Mouse (Mus musculus) naive thymus-derived CD4-positive, alpha-beta T cell, adult 2 months (primary cell): ENCODE results near the gene Gm26741.

ENCODE experiments used
- DNase-seq: peaks from one replicate; pipeline ENCODE4 v3.0.0-alpha.2; 2011; ENCODE audit warnings: low read depth

The Gm26741 gene

GRCm38 (mm10) chr10:52389438-52389837 is 30.9 kb downstream of the Gm26741 start:
- no peak for DNase-seq

DNA sequence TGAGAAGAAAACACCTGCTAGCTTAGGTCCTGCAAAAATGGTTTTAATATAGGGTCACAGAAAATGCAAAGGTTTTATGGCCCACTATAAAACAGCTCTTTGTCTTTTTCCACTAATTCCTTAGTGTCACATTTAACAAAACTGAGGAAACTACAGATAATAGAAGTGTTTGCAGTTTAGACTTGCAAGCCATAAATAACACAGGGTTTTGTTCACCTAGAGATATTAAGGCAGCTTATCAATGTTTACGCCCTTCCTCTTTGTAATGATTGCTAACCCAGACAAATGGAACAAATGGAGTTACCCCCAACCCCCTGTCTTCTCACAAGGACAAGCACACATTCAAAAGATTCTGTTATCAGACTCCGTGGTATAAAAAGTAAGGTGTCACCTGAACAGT is 32.6 kb downstream of the Gm26741 start:
- DNase-seq, result no peak

- DNase-seq, result no peak
Observed at GRCm38 (mm10) chr10:52396647-52397046, 38.1 kb downstream of the Gm26741 start.

GRCm38 (mm10) chr10:52398715-52399114 is 40.1 kb downstream of the Gm26741 start:
- DNase-seq, result no peak

- DNase-seq, result no peak
Observed at GRCm38 (mm10) chr10:52399722-52400121, 41.2 kb downstream of the Gm26741 start.

DNA sequence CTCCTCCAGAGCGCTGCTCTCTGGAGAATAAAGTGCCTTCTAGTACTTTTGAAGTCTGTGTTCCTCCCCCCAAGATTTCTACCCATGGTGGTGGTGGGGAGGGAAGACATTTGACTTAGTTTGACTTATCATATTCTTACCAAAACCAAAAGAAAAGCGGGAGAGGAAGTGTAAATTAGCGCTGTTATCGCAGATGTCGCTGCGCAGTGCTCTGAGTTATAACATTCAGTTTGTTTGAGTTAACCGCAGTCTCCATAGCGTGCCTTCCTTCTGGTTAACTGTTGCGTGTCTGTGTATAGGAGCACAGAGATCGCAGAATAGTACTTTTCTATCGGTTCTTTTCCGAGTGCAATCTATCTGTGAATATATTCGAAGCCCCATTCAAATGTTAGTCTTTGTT is 46.6 kb downstream of the Gm26741 start:
- DNase-seq, result no peak

DNA sequence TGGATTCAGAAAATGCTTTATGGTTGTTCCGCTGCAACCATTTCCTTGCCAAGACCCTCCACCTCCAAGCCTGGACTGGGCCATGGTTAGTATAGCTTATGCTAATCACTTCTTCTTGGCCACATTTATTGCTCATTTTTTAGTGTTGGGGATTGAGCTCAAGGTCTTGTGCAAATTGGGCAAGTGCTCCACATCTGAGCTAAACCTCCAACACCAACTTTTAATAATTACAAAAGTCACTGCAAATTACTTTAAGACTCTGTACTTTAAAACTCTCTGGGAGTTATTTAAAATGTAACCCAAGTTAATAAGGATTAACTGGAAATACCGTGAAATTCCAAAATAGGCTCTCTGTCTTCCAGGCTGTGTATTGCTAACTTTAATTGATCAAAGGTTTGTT is 49.0 kb downstream of the Gm26741 start:
- no peak for DNase-seq
